Mouse (Mus musculus) adrenal gland, postnatal 25 days (tissue): ENCODE measurements at regions not wholly inside any gene's neighbourhood (a gene's known extent, or its start where the extent isn't known, plus 50 kb on each side); places are given as distances from the start of the nearest gene placed in this dataset.

ENCODE experiments used
- DNase-seq: peaks from one replicate; pipeline ENCODE4 v3.0.0; 2021; ENCODE audit warnings: mixed read lengths

- DNase-seq, result no peak
These were observed 240.2 kb upstream of the Zfp462 start for GRCm38 (mm10) chr4:54704696-54705095.

- no peak for DNase-seq
These were observed 235.1 kb upstream of the Zfp462 start for GRCm38 (mm10) chr4:54709751-54710150.

GRCm38 (mm10) chr4:54712929-54713328 is 231.9 kb upstream of the Zfp462 start:
- no peak for DNase-seq

GRCm38 (mm10) chr4:54714612-54715342 is 230.1 kb upstream of the Zfp462 start:
- no peak for DNase-seq

GRCm38 (mm10) chr4:54718083-54718482 is 226.8 kb upstream of the Zfp462 start:
- no peak for DNase-seq

GRCm38 (mm10) chr4:54739001-54739400 is 205.8 kb upstream of the Zfp462 start:
- peak; percentile 7 for DNase-seq

GRCm38 (mm10) chr4:54751458-54751857 is 193.4 kb upstream of the Zfp462 start:
- DNase-seq, result no peak

GRCm38 (mm10) chr4:54756441-54756840 is 188.4 kb upstream of the Zfp462 start:
- peak; percentile 2 for DNase-seq

- DNase-seq, result peak; percentile 40
These were observed 186.9 kb upstream of the Zfp462 start for GRCm38 (mm10) chr4:54757715-54758500.

- no peak for DNase-seq
These were observed 186.4 kb upstream of the Zfp462 start for GRCm38 (mm10) chr4:54758501-54758829.

GRCm38 (mm10) chr4:54761257-54761656 is 183.6 kb upstream of the Zfp462 start:
- no peak for DNase-seq

- DNase-seq, result no peak
These were observed 179.8 kb upstream of the Zfp462 start for GRCm38 (mm10) chr4:54765045-54765444.

- no peak for DNase-seq
These were observed 177.2 kb upstream of the Zfp462 start for GRCm38 (mm10) chr4:54767506-54768200.

GRCm38 (mm10) chr4:54768836-54769235 is 176.0 kb upstream of the Zfp462 start:
- DNase-seq, result no peak

- DNase-seq, result no peak
These were observed 170.8 kb upstream of the Zfp462 start for GRCm38 (mm10) chr4:54774066-54774465.

GRCm38 (mm10) chr4:54774717-54775116 is 170.1 kb upstream of the Zfp462 start:
- no peak for DNase-seq

GRCm38 (mm10) chr4:54780511-54780910 is 164.3 kb upstream of the Zfp462 start:
- DNase-seq, result no peak

GRCm38 (mm10) chr4:54791217-54791742 is 153.6 kb upstream of the Zfp462 start:
- no peak for DNase-seq

- no peak for DNase-seq
These were observed 151.0 kb upstream of the Zfp462 start for GRCm38 (mm10) chr4:54793857-54794256.

- no peak for DNase-seq
These were observed 149.6 kb upstream of the Zfp462 start for GRCm38 (mm10) chr4:54795246-54795645.

- DNase-seq, result no peak
These were observed 146.3 kb upstream of the Zfp462 start for GRCm38 (mm10) chr4:54798523-54798922.

GRCm38 (mm10) chr4:54811163-54811562 is 133.7 kb upstream of the Zfp462 start:
- no peak for DNase-seq
